In genomic region chrX:162278834-162279708, GRCm38 (mm10) we compare ENCODE assay signal across 8 mouse cellular contexts.
DNase-seq lines count a peak whose midpoint lies in the region; ATAC-seq and TF ChIP-seq lines count a peak whose summit lies in the region.

No protein-coding gene starts in this region.

- H3K27me3 ChIP-seq in heart, adult 2 months (ENCODE audit: control insufficient read depth, insufficient read depth, low read length) = no peaks in the 10 kb centered on the region
- no peaks in the 10 kb centered on the region for H3K27me3 ChIP-seq in heart, embryonic 10.5 days (ENCODE audit: insufficient read depth, poor library complexity, severe bottlenecking)
- no peaks in the 10 kb centered on the region for H3K27me3 ChIP-seq in embryonic facial prominence, embryonic 11.5 days (ENCODE audit: control insufficient read depth, insufficient read depth, low read length)

- H3K4me2 ChIP-seq in embryonic facial prominence, embryonic 11.5 days (ENCODE audit: low read depth, low read length) = no peak overlapping the region

- peak; percentile 3 to 20 for DNase-seq in heart, adult 2 months
- no peak for DNase-seq in heart, embryonic 10.5 days (ENCODE audit: low spot score)
- DNase-seq in adrenal gland, postnatal 10 days = peak; percentile 59
- peak; percentile 79 for DNase-seq in embryonic facial prominence, embryonic 11.5 days (ENCODE audit: low spot score)
- peak; percentile 6 to 26 for DNase-seq in layer of hippocampus, postnatal 36 days
- peak; percentile 76 for DNase-seq in lung, postnatal 36 days
- DNase-seq in skeletal muscle tissue, adult 2 months (ENCODE audit: low read depth, low spot score) = peak; percentile 9

- no peaks in the 10 kb centered on the region for H3K79me2 ChIP-seq in heart, adult 2 months (replicated peaks; ENCODE audit: control insufficient read depth, insufficient read depth, low read length)

- H3K27ac ChIP-seq in heart, adult 2 months = no peak overlapping the region
- H3K27ac ChIP-seq in heart, embryonic 10.5 days = no peak overlapping the region
- no peak overlapping the region for H3K27ac ChIP-seq in embryonic facial prominence, embryonic 11.5 days (replicated peaks; ENCODE audit: low read depth, low read length)

- WGBS in heart, adult 2 months = 43% methylated on average over 14 of the region's 14 CpGs
- 61% methylated on average over 14 of the region's 14 CpGs for WGBS in heart, embryonic 10.5 days
- WGBS in embryonic facial prominence, embryonic 11.5 days = 58% methylated on average over 14 of the region's 14 CpGs

- no peak for TF ChIP-seq POLR2A in heart, adult 2 months (IDR thresholded peaks at IDR 0.05; ENCODE audit: insufficient read depth, low read depth, low read length)

- no peaks in the 10 kb centered on the region for H3K9me3 ChIP-seq in heart, embryonic 10.5 days
- H3K9me3 ChIP-seq in embryonic facial prominence, embryonic 11.5 days (replicated peaks; ENCODE audit: control insufficient read depth, low read length) = no peaks in the 10 kb centered on the region

- TF ChIP-seq CTCF in heart, adult 2 months (IDR thresholded peaks at IDR 0.05) = peak; percentile 86

- no peak for ATAC-seq in embryonic facial prominence, embryonic 11.5 days (replicated peaks; ENCODE audit: insufficient number of reproducible peaks, low FRiP score, low TSS enrichment, low read depth)
- peak; percentile 36 to 59; a peak in 1 of 4 replicates for ATAC-seq in hematopoietic stem cell, adult 5-6 weeks (replicated peaks in 1 of 2; ENCODE audit: insufficient read depth in 1 of 2, low FRiP score in 2 of 2, low TSS enrichment in 1 of 2, low read depth in 1 of 2, poor library complexity in 2 of 2, severe bottlenecking in 2 of 2)

- intact Hi-C loops in heart, adult 2 months (cut with DNase I) = loop anchor here (2.0 to 10.0 kb wide), 5 partner anchors 118 to 406 kb away; no protein-coding TSS in a partner anchor

- H3K9ac ChIP-seq in heart, adult 2 months (ENCODE audit: low read depth, low read length) = no peak overlapping the region
- no peak overlapping the region for H3K9ac ChIP-seq in embryonic facial prominence, embryonic 11.5 days (replicated peaks; ENCODE audit: low read length)

- no peaks in the 10 kb centered on the region for H3K4me1 ChIP-seq in heart, adult 2 months (ENCODE audit: control insufficient read depth, insufficient read depth, low read length)
- no peaks in the 10 kb centered on the region for H3K4me1 ChIP-seq in heart, embryonic 10.5 days
- no peaks in the 10 kb centered on the region for H3K4me1 ChIP-seq in embryonic facial prominence, embryonic 11.5 days (ENCODE audit: control insufficient read depth, insufficient read depth, low read length)

- no peaks in the 10 kb centered on the region for H3K36me3 ChIP-seq in heart, adult 2 months (ENCODE audit: control insufficient read depth, insufficient read depth, low read length)
- H3K36me3 ChIP-seq in heart, embryonic 10.5 days = no peaks in the 10 kb centered on the region
- no peaks in the 10 kb centered on the region for H3K36me3 ChIP-seq in embryonic facial prominence, embryonic 11.5 days (replicated peaks; ENCODE audit: control insufficient read depth, insufficient read depth, low read depth, low read length)

- no peak overlapping the region for H3K4me3 ChIP-seq in heart, adult 2 months
- H3K4me3 ChIP-seq in heart, embryonic 10.5 days = no peak overlapping the region
- H3K4me3 ChIP-seq in embryonic facial prominence, embryonic 11.5 days (ENCODE audit: low read depth, low read length) = no peak overlapping the region

- TF ChIP-seq EP300 in heart, adult 2 months (IDR thresholded peaks at IDR 0.05; ENCODE audit: insufficient read depth, low read depth, low read length) = no peak
